Mouse (Mus musculus): ENCODE data around the gene Gba. TPM values are rescaled to one million over a fixed set of nuclear protein-coding genes. Genes with fewer than 3 reads are reported as not detected.

The Gba gene
- polyA plus RNA-seq, 1 experiment from 2014 or later: 44.0 TPM

- no peak overlapping the region for H3K27ac ChIP-seq
- H3K4me3 ChIP-seq (replicated peaks): no peak overlapping the region
- H3K9ac ChIP-seq: no peak overlapping the region
- no peaks in the 10 kb centered on the region for H3K9me3 ChIP-seq (replicated peaks)
- peaks cover 52% of the 10 kb centered on the region for H3K36me3 ChIP-seq
- H3K27me3 ChIP-seq: no peaks in the 10 kb centered on the region
- H3K4me2 ChIP-seq: no peak overlapping the region
- WGBS: 85% methylated on average over 19 of the region's 19 CpGs
- H3K4me1 ChIP-seq: peaks cover 27% of the 10 kb centered on the region
- no peak for ATAC-seq (replicated peaks; ENCODE audit: low FRiP score)
Measured at GRCm38 (mm10) chr3:89166945-89167344, 35.8 kb upstream of the Gba start.

GRCm38 (mm10) chr3:89174844-89175243, 27.9 kb upstream of the Gba start:
- no peak overlapping the region for H3K27ac ChIP-seq

DNA sequence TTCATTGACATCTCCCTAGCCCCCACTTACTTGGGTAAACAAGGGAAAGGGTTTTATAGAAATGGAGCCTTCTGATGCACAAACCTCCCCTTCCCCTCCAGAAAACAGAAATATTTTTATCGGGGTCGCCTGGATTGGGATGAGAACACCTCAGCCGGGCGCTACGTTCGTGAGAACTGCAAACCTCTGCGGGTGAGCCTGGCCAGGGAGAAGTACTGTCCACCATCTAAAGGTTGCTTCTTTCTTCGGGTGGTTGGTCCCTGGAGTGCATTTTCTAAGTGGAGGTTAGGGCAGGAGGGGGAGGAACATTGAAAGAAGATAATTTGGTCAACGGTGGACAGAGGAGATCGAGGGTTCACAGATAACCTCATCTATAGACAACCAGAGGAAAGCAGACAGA, 27.2 kb upstream of the Gba start:
- WGBS: 94% methylated on average over 10 of the region's 10 CpGs
- peaks cover 79% of the 10 kb centered on the region for H3K36me3 ChIP-seq
- no peak overlapping the region for H3K9ac ChIP-seq
- H3K9me3 ChIP-seq (replicated peaks): no peaks in the 10 kb centered on the region
- no peaks in the 10 kb centered on the region for H3K27me3 ChIP-seq
- ATAC-seq (replicated peaks; ENCODE audit: low FRiP score): no peak
- H3K4me3 ChIP-seq (replicated peaks): no peak overlapping the region
- H3K4me2 ChIP-seq: no peak overlapping the region
- no peak overlapping the region for H3K27ac ChIP-seq
- peaks cover 20% of the 10 kb centered on the region for H3K4me1 ChIP-seq

More at GRCm38 (mm10) chr3:89174844-89175243, 27.9 kb upstream of the Gba start:
- Histone ChIP-seq H3K36me3 (peaks cover 79% of the 10 kb centered on the region), H3K4me1 (peaks cover 20% of the 10 kb centered on the region), H3K27me3 (no peaks in the 10 kb centered on the region), H3K9me3 (replicated peaks) (no peaks in the 10 kb centered on the region), H3K4me3 (replicated peaks) (no peak overlapping the region), H3K4me2 (no peak overlapping the region), H3K9ac (no peak overlapping the region)
- 95% methylated on average over 11 of the region's 11 CpGs for WGBS
- no peak for ATAC-seq (replicated peaks; ENCODE audit: low FRiP score)

GRCm38 (mm10) chr3:89176421-89176820, 26.3 kb upstream of the Gba start:
- no peak for ATAC-seq (replicated peaks; ENCODE audit: low FRiP score)
- peak overlapping the region; percentile 30; the same call in 1 of the 2 replicates for H3K27ac ChIP-seq

DNA sequence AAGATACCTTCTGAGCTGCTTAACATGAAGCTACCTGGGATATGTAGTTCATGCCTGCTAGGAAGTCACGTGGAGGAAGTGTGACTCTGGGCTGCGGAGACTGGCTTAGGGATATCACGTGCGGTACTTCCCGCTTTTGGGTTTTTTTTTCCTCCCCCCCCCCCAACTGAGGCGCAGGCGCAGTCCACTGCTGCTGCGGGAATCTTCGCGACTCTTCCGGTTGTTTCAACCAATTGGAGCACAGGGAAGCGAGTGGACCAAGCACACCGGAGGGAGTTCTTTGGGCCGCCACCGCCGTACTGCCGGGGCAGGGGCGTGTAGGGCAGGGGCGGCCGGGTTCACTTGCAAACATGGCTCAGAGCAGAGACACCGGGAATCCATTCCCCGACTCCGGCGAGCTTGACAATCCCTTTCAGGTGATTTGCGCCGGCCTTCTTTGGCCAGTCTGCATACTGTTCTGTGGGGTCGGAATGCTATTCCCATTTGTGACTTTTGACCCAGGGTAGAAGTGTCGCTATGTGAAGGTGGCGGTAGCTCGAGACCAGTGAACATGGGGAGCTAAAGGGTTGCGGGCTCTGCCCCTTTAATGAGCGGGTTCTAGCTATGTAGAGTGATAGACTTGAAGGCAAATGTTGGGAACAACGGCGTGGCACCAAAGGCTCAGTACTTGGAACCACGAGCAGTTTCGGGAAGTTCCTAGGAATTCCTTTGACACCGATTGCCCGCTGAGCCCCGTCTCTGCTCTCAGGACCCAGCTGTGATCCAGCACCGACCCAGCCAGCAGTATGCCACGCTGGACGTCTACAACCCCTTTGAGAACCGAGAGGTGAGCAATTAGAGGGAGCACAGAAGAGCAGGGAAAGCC, 25.3 kb upstream of the Gba start, which contains the start of gene Scamp3:
Scamp3 (plus strand) TSS at position 232 of the 865 bp plus-strand sequence.
- H3K4me1 ChIP-seq: peaks cover 24% of the 10 kb centered on the region
- peak within 1 kb of the TSS; percentile 87 for H3K4me3 ChIP-seq (replicated peaks)
- peaks cover 79% of the 10 kb centered on the region for H3K36me3 ChIP-seq
- peak within 1 kb of the TSS; percentile 81 for H3K9ac ChIP-seq
- no peaks in the 10 kb centered on the region for H3K9me3 ChIP-seq (replicated peaks)
- peak within 1 kb of the TSS; percentile 88 for H3K27ac ChIP-seq
- WGBS: under 1% methylated on average over 43 of the region's 43 CpGs
- peak; percentile 95 for ATAC-seq (replicated peaks; ENCODE audit: low FRiP score)
- no peaks in the 10 kb centered on the region for H3K27me3 ChIP-seq
- H3K4me2 ChIP-seq: peak within 1 kb of the TSS; percentile 88

More at GRCm38 (mm10) chr3:89176421-89176820, 26.3 kb upstream of the Gba start:
- Histone ChIP-seq H3K4me3 (replicated peaks) (no peak overlapping the region), H3K9me3 (replicated peaks) (no peaks in the 10 kb centered on the region), H3K9ac (no peak overlapping the region), H3K4me1 (peaks cover 20% of the 10 kb centered on the region), H3K27me3 (no peaks in the 10 kb centered on the region), H3K36me3 (peaks cover 79% of the 10 kb centered on the region), H3K4me2 (no peak overlapping the region)
- WGBS: 82% methylated on average over 7 of the region's 7 CpGs

- Histone ChIP-seq H3K4me3 (replicated peaks) (peak overlapping the region; percentile 87), H3K27me3 (no peaks in the 10 kb centered on the region), H3K27ac (peak overlapping the region; percentile 88), H3K4me2 (peak overlapping the region; percentile 88), H3K4me1 (peaks cover 28% of the 10 kb centered on the region), H3K9ac (peak overlapping the region; percentile 81), H3K36me3 (peaks cover 73% of the 10 kb centered on the region), H3K9me3 (replicated peaks) (no peaks in the 10 kb centered on the region)
- WGBS: 3% methylated on average over 6 of the region's 6 CpGs
- no peak for ATAC-seq (replicated peaks; ENCODE audit: low FRiP score)
Measured at GRCm38 (mm10) chr3:89178107-89178385, 24.7 kb upstream of the Gba start.

DNA sequence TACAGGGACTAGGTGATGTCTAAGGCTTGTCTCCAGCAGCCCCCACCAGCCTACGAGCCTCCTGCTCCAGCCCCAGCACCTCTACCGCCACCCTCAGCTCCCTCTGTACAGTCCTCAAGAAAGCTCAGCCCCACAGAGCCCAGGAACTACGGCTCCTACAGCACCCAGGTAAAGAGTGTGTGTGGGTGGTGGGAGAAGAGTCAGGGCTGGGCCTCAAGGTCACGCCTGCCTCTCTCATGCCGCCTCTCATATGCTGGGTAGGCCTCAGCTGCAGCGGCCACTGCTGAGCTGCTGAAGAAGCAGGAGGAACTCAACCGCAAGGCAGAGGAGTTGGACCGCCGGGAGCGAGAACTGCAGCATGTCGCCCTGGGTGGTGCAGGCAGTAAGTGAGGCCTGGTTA, 23.7 kb upstream of the Gba start:
- Histone ChIP-seq H3K4me1 (peaks cover 36% of the 10 kb centered on the region), H3K27ac (no peak overlapping the region), H3K4me2 (peak overlapping the region; percentile 88; the same call in 1 of the 2 replicates), H3K4me3 (replicated peaks) (no peak overlapping the region), H3K9me3 (replicated peaks) (no peaks in the 10 kb centered on the region), H3K9ac (no peak overlapping the region), H3K27me3 (no peaks in the 10 kb centered on the region), H3K36me3 (peaks cover 63% of the 10 kb centered on the region)
- 92% methylated on average over 11 of the region's 11 CpGs for WGBS
- no peak for ATAC-seq (replicated peaks; ENCODE audit: low FRiP score)

- 91% methylated on average over 27 of the region's 27 CpGs for WGBS
- no peaks in the 10 kb centered on the region for H3K9me3 ChIP-seq (replicated peaks)
- H3K36me3 ChIP-seq: peaks cover 39% of the 10 kb centered on the region
- ATAC-seq (replicated peaks; ENCODE audit: low FRiP score): no peak
- H3K27me3 ChIP-seq: no peaks in the 10 kb centered on the region
- peak overlapping the region; percentile 89; the same call in 1 of the 2 replicates for H3K27ac ChIP-seq
- H3K4me3 ChIP-seq (replicated peaks): no peak overlapping the region
- no peak overlapping the region for H3K4me2 ChIP-seq
- peaks cover 57% of the 10 kb centered on the region for H3K4me1 ChIP-seq
- no peak overlapping the region for H3K9ac ChIP-seq
Measured at GRCm38 (mm10) chr3:89181749-89182500, 20.8 kb upstream of the Gba start.

DNA sequence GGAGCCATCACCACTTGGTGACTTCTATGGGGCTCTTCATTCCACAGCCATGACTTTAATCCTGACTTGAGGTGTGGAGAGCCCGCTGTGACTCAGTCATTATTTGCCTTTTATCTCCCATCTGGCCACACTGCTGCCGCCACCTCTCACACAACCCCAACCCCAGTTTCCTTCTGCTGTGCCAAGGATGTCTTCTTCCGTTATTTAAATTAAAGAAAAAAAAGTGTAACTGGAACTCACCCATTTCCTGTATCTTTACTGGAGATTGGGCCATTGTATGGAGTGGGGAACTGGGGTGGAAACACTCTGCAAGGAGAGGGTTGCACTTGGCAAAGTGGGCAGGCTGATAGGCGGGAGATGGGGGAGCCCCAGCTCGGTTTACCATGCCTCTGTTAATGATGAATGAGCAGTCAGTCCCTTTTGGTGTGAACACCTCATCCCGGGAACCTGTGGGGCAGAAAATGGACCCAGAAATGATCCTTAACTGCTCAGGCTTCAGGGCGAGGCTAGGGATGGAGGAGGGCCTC, 20.1 kb upstream of the Gba start:
- WGBS: 43% methylated on average over 7 of the region's 7 CpGs
- H3K27ac ChIP-seq: peak overlapping the region; percentile 89; the same call in 1 of the 2 replicates
- H3K9me3 ChIP-seq (replicated peaks): no peaks in the 10 kb centered on the region
- ATAC-seq (replicated peaks; ENCODE audit: low FRiP score): peak; percentile 1; the same call in 1 of the 2 replicates
- peak overlapping the region; percentile 83 for H3K4me2 ChIP-seq
- no peaks in the 10 kb centered on the region for H3K27me3 ChIP-seq
- peaks cover 62% of the 10 kb centered on the region for H3K4me1 ChIP-seq
- H3K36me3 ChIP-seq: peaks cover 44% of the 10 kb centered on the region
- H3K4me3 ChIP-seq (replicated peaks): peak overlapping the region; percentile 60
- H3K9ac ChIP-seq: no peak overlapping the region

GRCm38 (mm10) chr3:89183058-89183958, 19.4 kb upstream of the Gba start, which contains the start of gene Fam189b:
TSS of gene Fam189b (plus strand) at chr3:89183143.
- H3K27ac ChIP-seq: peak within 1 kb of the TSS; percentile 89
- H3K4me2 ChIP-seq: peak within 1 kb of the TSS; percentile 83
- H3K27me3 ChIP-seq: no peaks in the 10 kb centered on the region
- WGBS: 5% methylated on average over 39 of the region's 39 CpGs
- peak; percentile 92 for ATAC-seq (replicated peaks; ENCODE audit: low FRiP score)
- H3K9ac ChIP-seq: peak within 1 kb of the TSS; percentile 54
- H3K9me3 ChIP-seq (replicated peaks): no peaks in the 10 kb centered on the region
- peak within 1 kb of the TSS; percentile 60 for H3K4me3 ChIP-seq (replicated peaks)
- peaks cover 65% of the 10 kb centered on the region for H3K4me1 ChIP-seq
- peaks cover 50% of the 10 kb centered on the region for H3K36me3 ChIP-seq

DNA sequence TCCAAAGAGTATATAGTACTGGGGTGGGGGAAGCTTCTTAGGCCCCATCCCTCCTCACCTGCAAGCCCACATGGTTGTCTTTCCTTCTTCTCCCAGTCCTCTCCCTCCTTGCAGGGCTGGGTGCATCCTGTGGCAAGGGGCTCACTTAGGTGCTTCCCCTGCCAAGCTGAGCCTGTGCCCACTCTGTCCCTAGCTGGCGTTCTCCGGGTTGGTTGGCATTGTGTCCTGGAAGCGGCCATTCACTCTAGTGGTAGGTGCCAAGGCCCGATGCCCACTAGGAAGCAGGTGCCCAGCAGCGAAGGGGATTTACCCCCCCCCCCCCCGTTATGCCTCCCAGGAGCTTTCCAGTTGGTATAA, 18.8 kb upstream of the Gba start:
- peak overlapping the region; percentile 89 for H3K27ac ChIP-seq

More for the DNA sequence above, 18.8 kb upstream of the Gba start:
- WGBS: 66% methylated on average over 6 of the region's 6 CpGs
- ATAC-seq (replicated peaks; ENCODE audit: low FRiP score): no peak
- peak overlapping the region; percentile 83 for H3K4me2 ChIP-seq
- H3K9ac ChIP-seq: peak overlapping the region; percentile 54
- H3K4me1 ChIP-seq: peaks cover 65% of the 10 kb centered on the region
- peaks cover 55% of the 10 kb centered on the region for H3K36me3 ChIP-seq
- peak overlapping the region; percentile 60 for H3K4me3 ChIP-seq (replicated peaks)
- H3K27me3 ChIP-seq: no peaks in the 10 kb centered on the region
- no peaks in the 10 kb centered on the region for H3K9me3 ChIP-seq (replicated peaks)
